Mouse (Mus musculus) lung, embryonic 16.5 days (tissue): Measurements from ENCODE around the gene Ube2q1. TPM values are rescaled to one million over a fixed set of nuclear protein-coding genes. Genes with fewer than 3 reads are reported as not detected.
A peak's percentile ranks its signal among the peaks of the same experiment; 100 is the strongest.

Source experiments
- ATAC-seq: fragments of 200-750 bp; cut with Nextera tagmentation; 2 replicates; pipeline ENCODE4 v1.8.0; 2017; ENCODE audit warnings: low read depth, mild to moderate bottlenecking, moderate library complexity
- H3K27ac ChIP-seq: fragments of 300-500 bp; sonication (generic); 2 replicates; pipeline ENCODE4 v1.5.1; 2014; ENCODE audit warnings: mild to moderate bottlenecking, control low read depth, low read length
- H3K27me3 ChIP-seq: fragments of 300-500 bp; sonication (generic); 2 replicates; pipeline ENCODE4 v1.6.1; 2014; ENCODE audit warnings: low read depth, low read length, mixed read lengths; ENCODE audit not compliant: control insufficient read depth, insufficient read depth
- H3K36me3 ChIP-seq: fragments of 300-500 bp; sonication (generic); 2 replicates; pipeline ENCODE4 v1.6.1; 2014; ENCODE audit warnings: low read length; ENCODE audit not compliant: control insufficient read depth, insufficient read depth
- H3K4me1 ChIP-seq: fragments of 300-500 bp; sonication (generic); replicated peaks from 2 replicates; pipeline ENCODE4 v1.6.1; 2014; ENCODE audit warnings: low read length, mixed read lengths; ENCODE audit not compliant: control insufficient read depth, insufficient read depth
- H3K4me2 ChIP-seq: fragments of 300-500 bp; sonication (generic); 2 replicates; pipeline ENCODE4 v1.6.1; 2014; ENCODE audit warnings: low read depth, low read length, control low read depth
- H3K4me3 ChIP-seq: fragments of 300-500 bp; sonication (generic); 2 replicates; pipeline ENCODE4 v1.5.1; 2014; ENCODE audit warnings: mild to moderate bottlenecking, low read length, control low read depth
- H3K9ac ChIP-seq: fragments of 300-500 bp; sonication (generic); 2 replicates; pipeline ENCODE4 v1.6.1; 2014; ENCODE audit warnings: low read length, control low read depth
- H3K9me3 ChIP-seq: fragments of 300-500 bp; sonication (generic); 2 replicates; pipeline ENCODE4 v1.6.1; 2016; ENCODE audit warnings: low read length; ENCODE audit not compliant: control insufficient read depth
- WGBS: fragments of 180-500 bp; shearing (Covaris S2); extraction: QIAGEN DNeasy Blood & Tissue Kit; methylation state at CpG from one replicate; pipeline ENCODE4 v1.1.7; 2014; 5-methylcytosine and 5-hydroxymethylcytosine counted together
- polyA plus RNA-seq: library from polyadenylated mRNA; unstranded; fragments of >200 nt; fragmentation: Nextera tagmentation; extraction: Ambion mirVana; gene quantifications from 2 replicates; pipeline ENCODE4 v1.2.1, GENCODE M21; 2015

Gene Ube2q1
- polyA plus RNA-seq: 9.5 and 9.8 TPM in 2 replicates

DNA sequence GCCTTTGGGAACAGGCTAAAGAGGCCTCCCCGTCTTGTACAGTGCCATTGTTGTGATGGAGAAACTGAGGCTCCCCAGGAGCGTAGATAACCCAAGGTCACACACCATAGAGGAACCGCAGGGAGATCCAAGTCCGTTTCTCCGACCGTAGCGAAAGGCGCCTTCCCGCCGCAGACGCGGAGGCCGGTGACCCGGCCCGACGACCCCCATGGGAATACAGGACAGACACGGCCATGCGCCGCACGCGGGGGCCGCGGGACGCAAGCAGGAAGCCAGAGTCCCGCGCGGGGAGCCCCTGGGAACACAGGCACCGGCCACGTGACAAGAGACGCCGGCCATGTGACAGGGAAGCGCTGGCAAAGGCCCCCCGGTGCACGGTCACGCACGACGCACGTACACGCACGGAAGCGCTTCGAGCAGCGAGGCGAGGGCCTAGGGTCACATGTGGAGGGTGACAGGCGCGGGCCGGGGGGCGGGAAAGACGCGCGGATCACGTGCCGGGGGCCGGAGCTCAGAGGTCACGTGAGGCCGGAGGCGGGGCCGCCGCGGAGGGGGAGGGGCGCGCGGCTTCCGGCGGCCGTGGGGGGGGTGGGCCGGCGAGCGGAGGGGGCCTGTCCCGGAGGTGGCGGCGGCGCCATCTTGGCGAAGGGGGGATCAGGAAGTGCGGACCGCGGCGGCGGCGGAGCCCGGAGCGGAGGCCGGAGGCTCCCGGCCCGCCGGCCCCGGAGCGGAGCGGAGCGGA lies at the start of gene Ube2q1:
Ube2q1 (plus strand) TSS at position 649 of the 742 bp plus-strand sequence.
- H3K27me3 ChIP-seq: no peaks in the 10 kb centered on the region
- 1% methylated on average over 55 of the region's 90 CpGs for WGBS
- H3K4me2 ChIP-seq: peak within 1 kb of the TSS; percentile 97
- peak within 1 kb of the TSS; percentile 98 for H3K27ac ChIP-seq
- ATAC-seq: peak; percentile 95
- H3K9ac ChIP-seq: peak within 1 kb of the TSS; percentile 100
- H3K4me1 ChIP-seq: peaks cover 24% of the 10 kb centered on the region
- H3K4me3 ChIP-seq: peak within 1 kb of the TSS; percentile 99
- peaks cover 15% of the 10 kb centered on the region for H3K36me3 ChIP-seq
- H3K9me3 ChIP-seq: no peaks in the 10 kb centered on the region

GRCm38 (mm10) chr3:89727028-89727427 lies 46.4 kb upstream of the Ube2q1 start:
- H3K9me3 ChIP-seq: no peaks in the 10 kb centered on the region
- no peak overlapping the region for H3K27ac ChIP-seq
- no peak overlapping the region for H3K4me3 ChIP-seq
- no peaks in the 10 kb centered on the region for H3K27me3 ChIP-seq
- no peaks in the 10 kb centered on the region for H3K36me3 ChIP-seq
- ATAC-seq: no peak
- 16% methylated on average over 4 of the region's 4 CpGs for WGBS
- peaks cover 8% of the 10 kb centered on the region for H3K4me1 ChIP-seq
- H3K9ac ChIP-seq: no peak overlapping the region
- no peak overlapping the region for H3K4me2 ChIP-seq

GRCm38 (mm10) chr3:89728848-89729247 lies 44.6 kb upstream of the Ube2q1 start:
- H3K36me3 ChIP-seq: no peaks in the 10 kb centered on the region
- H3K4me1 ChIP-seq: peaks cover 8% of the 10 kb centered on the region
- no peaks in the 10 kb centered on the region for H3K9me3 ChIP-seq
- no peak for ATAC-seq
- no peak overlapping the region for H3K4me2 ChIP-seq
- H3K27ac ChIP-seq: no peak overlapping the region
- H3K4me3 ChIP-seq: no peak overlapping the region
- H3K9ac ChIP-seq: no peak overlapping the region
- 65% methylated on average over 2 of the region's 2 CpGs for WGBS
- H3K27me3 ChIP-seq: no peaks in the 10 kb centered on the region

DNA sequence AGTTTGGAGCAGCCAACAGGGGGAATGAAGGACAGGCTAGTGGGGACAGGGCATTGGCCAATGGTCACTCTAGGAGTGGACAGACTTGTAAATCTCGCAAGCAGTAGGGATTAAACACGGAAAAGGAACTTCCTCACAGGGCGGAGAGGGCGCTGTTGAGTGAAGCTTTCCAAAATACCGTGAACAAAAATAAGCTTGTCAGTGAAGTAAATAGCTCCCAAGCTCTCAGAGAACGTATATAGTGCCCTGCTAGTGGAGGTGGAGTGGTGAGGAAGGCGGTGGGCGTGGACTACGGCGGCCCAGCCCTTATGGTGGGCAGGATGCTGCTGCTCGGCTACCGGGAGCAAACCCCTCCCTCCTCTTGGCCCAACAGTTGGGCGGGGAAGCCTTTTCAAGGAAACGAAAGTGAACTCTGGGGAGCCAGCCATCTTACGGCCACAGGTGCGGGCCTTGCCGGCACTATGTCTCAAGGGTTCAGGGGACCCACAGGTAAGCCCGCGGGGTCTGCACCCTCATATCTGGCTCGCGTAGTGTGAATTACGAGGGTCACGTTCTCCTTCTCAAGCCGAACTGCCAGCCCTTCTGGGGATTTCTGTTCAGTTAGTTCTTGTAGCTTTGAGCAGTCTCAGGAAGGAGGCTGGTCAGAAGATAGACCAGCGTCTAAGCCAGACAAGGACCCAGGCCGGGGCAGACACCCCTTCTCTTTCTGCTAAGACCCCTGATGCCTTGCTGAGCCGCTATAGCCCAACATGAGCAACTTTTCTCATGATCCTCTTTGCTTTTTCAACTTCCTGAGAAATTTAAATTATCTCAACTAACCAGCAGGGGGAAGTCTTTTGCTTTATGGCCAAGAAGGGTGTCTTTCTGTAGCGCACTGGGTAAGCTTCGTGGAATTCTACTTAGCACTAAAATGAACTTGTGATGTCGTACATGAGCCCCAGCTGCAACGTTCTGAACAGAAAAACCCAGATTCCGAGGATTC lies 42.8 kb upstream of the Ube2q1 start:
- no peaks in the 10 kb centered on the region for H3K27me3 ChIP-seq
- 2% methylated on average over 32 of the region's 32 CpGs for WGBS
- no peaks in the 10 kb centered on the region for H3K9me3 ChIP-seq
- H3K9ac ChIP-seq: peak overlapping the region; percentile 79
- peak overlapping the region; percentile 85 for H3K4me2 ChIP-seq
- peaks cover 8% of the 10 kb centered on the region for H3K4me1 ChIP-seq
- H3K4me3 ChIP-seq: peak overlapping the region; percentile 83
- peak; percentile 97 for ATAC-seq
- H3K27ac ChIP-seq: peak overlapping the region; percentile 80
- no peaks in the 10 kb centered on the region for H3K36me3 ChIP-seq

DNA sequence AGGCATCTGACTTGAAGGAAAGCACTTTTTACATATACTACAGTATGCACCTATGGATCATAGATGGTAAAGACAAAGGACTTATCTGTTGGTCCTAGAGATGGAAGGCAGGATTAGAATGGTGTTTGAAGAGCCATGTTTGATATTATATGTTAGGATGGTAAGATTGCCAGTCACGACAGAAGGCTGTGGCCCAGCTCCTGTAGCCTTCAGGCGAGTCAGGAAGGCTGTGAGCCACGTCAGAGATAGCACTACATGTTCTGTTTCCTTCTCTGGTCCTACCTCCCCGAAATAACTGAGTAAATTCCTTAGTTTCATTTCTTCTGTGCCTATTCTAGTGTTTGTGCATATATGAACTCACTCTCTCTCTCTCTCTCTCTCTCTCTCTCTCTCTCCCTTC lies 41.3 kb upstream of the Ube2q1 start:
- no peaks in the 10 kb centered on the region for H3K27me3 ChIP-seq
- peaks cover 8% of the 10 kb centered on the region for H3K4me1 ChIP-seq
- no peak overlapping the region for H3K27ac ChIP-seq
- no peak for ATAC-seq
- no peaks in the 10 kb centered on the region for H3K9me3 ChIP-seq
- 75% methylated on average over 4 of the region's 4 CpGs for WGBS
- H3K4me3 ChIP-seq: no peak overlapping the region
- no peaks in the 10 kb centered on the region for H3K36me3 ChIP-seq
- H3K9ac ChIP-seq: no peak overlapping the region
- H3K4me2 ChIP-seq: no peak overlapping the region

DNA sequence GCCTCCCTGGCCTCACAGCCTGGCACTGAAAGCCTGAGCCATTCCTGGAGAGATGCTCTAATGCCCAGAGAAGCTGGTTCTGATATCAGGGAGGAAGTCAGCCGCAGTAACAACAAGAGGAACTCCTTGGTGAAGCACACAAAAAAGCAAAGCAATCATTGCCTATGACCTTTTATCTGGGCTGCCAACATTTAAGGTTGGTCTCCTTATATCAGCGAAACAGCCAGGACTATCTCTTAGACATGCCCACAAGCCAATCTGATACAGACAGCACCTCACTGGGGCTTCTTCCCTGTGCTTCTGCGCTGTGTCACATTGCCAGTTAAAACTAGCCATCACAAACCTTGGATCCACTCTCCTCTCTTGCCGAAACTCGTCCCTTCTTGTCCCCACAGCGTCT lies 34.9 kb upstream of the Ube2q1 start:
- Histone ChIP-seq H3K27me3 (no peaks in the 10 kb centered on the region), H3K4me1 (no peaks in the 10 kb centered on the region), H3K4me2 (no peak overlapping the region), H3K36me3 (peaks cover 15% of the 10 kb centered on the region), H3K9ac (no peak overlapping the region), H3K27ac (no peak overlapping the region), H3K9me3 (no peaks in the 10 kb centered on the region), H3K4me3 (no peak overlapping the region)
- no peak for ATAC-seq
- 91% methylated on average over 6 of the region's 6 CpGs for WGBS

DNA sequence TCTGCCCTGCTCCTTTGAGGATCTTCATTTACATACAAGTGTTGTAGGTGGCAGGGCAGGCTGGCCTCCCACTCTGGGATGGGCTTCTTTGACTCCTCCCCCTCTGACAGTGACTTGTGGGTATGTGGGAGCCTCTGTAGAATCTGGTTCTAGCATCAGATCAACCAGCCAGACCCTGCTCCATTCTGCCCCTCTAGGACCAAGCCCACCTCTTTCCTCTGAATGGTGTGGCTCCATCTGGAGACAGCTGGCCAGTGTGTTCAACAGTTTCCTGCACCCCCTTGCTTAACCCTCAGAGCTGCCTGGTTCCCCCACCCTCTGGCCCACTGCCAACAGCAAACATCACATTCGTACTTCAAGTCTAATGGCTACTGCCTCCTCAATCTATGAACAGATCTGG lies 21.1 kb upstream of the Ube2q1 start:
- 0 out of 2 replicates have a peak, but pooled peaks have one; percentile 34 for ATAC-seq
- WGBS: 4% methylated on average over 1 of the region's 1 CpGs

GRCm38 (mm10) chr3:89755283-89755682 lies 18.1 kb upstream of the Ube2q1 start:
- H3K4me3 ChIP-seq: no peak overlapping the region
- WGBS: 63% methylated on average over 6 of the region's 6 CpGs
- H3K36me3 ChIP-seq: peaks cover 2% of the 10 kb centered on the region; the same call in 1 of the 2 replicates
- H3K9ac ChIP-seq: no peak overlapping the region
- no peak overlapping the region for H3K27ac ChIP-seq
- no peaks in the 10 kb centered on the region for H3K4me1 ChIP-seq
- no peaks in the 10 kb centered on the region for H3K27me3 ChIP-seq
- H3K9me3 ChIP-seq: no peaks in the 10 kb centered on the region
- H3K4me2 ChIP-seq: no peak overlapping the region
- ATAC-seq: no peak

More for the DNA sequence above, 21.1 kb upstream of the Ube2q1 start:
- H3K27me3 ChIP-seq: no peaks in the 10 kb centered on the region
- no peak overlapping the region for H3K4me2 ChIP-seq
- no peak overlapping the region for H3K27ac ChIP-seq
- no peak overlapping the region for H3K4me3 ChIP-seq
- H3K4me1 ChIP-seq: no peaks in the 10 kb centered on the region
- peaks cover 10% of the 10 kb centered on the region for H3K36me3 ChIP-seq
- H3K9ac ChIP-seq: no peak overlapping the region
- H3K9me3 ChIP-seq: no peaks in the 10 kb centered on the region

DNA sequence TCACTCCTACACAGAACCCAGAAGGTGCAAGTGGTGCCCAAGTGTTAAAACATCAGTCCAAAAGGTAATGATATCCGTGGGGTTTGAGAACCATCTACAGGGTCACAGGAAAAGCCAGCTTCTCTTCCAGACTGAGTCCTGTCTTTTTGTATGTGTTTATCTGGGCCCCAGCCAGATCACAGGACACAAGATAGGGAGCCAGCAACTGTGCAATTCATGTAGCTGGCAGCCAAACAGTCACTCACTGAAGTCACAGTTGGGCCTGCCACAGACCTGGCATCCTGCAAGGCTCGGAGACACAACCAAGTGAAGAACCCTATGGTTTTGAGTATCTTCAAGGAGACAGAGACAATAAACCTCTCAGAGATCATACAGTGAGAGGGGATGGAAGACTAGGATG lies 15.6 kb upstream of the Ube2q1 start:
- ATAC-seq: no peak
- Histone ChIP-seq H3K4me3 (no peak overlapping the region), H3K27ac (no peak overlapping the region), H3K4me1 (no peaks in the 10 kb centered on the region), H3K9ac (no peak overlapping the region), H3K4me2 (no peak overlapping the region), H3K27me3 (no peaks in the 10 kb centered on the region), H3K9me3 (no peaks in the 10 kb centered on the region), H3K36me3 (no peaks in the 10 kb centered on the region)
- whole genome bisulfite sequencing: 84% methylated on average over 2 of the region's 2 CpGs
